Mouse (Mus musculus) brain, embryonic 14.5 days (tissue): ENCODE data around the gene Dera.

Experiments used
- CTCF ChIP-seq: fragments of 200-500 bp; IDR thresholded peaks from 2 replicates; pipeline ENCODE4 v1.5.1; 2012; ENCODE audit warnings: inconsistent platforms, mild to moderate bottlenecking, moderate library complexity, borderline replicate concordance; ENCODE audit not compliant: insufficient read depth, insufficient read length; ENCODE audit errors: extremely low read depth
- POLR2A ChIP-seq: fragments of 200-500 bp; IDR thresholded peaks from 2 replicates; pipeline ENCODE4 v1.6.1; 2012; ENCODE audit warnings: mild to moderate bottlenecking, inconsistent platforms, borderline replicate concordance; ENCODE audit not compliant: poor library complexity, insufficient read depth, insufficient read length, severe bottlenecking; ENCODE audit errors: extremely low read depth

- TF ChIP-seq CTCF = no peak
- no peak for TF ChIP-seq POLR2A
These were observed 32.0 kb upstream of the Dera start for GRCm38 (mm10) chr6:137722220-137722931.
